In the genomic region with DNA sequence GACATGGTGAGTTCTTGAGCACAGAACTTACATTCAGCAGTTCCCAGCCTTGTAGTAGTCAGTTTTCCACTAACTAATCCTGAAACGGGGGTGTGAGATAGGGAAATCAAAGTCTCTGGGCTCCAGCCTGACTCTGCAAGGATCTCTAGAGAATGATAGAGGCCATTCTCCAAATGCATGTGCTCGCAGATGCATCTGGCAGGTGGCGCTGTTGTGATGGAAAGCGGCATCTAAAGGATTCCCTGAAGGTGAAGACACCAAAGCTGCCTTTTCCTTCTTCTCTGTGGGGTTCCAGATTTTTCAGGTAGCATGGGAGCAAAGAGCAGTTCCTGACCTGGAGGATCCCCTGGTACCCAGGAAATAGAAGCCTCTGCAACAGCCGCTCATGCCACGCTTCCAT, we compare ENCODE assay signal across 9 mouse cellular contexts. TPM values are rescaled to one million over a fixed set of nuclear protein-coding genes. Genes with fewer than 3 reads are reported as not detected.
A peak's percentile ranks its signal among the peaks of the same experiment; 100 is the strongest.
DNase-seq lines count a peak whose midpoint lies in the region; ATAC-seq and TF ChIP-seq lines count a peak whose summit lies in the region.
"Had no signal": no experiment of that assay in that cellular context is flagged by ENCODE, and none has a peak within 500 bp of the region (broad histone marks: within the 10 kb centered on the region; RNA-seq: fewer than 3 reads in every experiment).

No protein-coding gene starts in this region.

- no peaks in the 10 kb centered on the region for H3K9me3 ChIP-seq in liver, embryonic 11.5 days (ENCODE audit: control insufficient read depth, low read length)
- H3K9me3 ChIP-seq in forebrain, embryonic 15.5 days: no peaks in the 10 kb centered on the region
- H3K9me3 ChIP-seq in intestine, embryonic 16.5 days (ENCODE audit: control insufficient read depth, low read length): no peaks in the 10 kb centered on the region
- no peaks in the 10 kb centered on the region for H3K9me3 ChIP-seq in limb, embryonic 13.5 days
- H3K9me3 ChIP-seq in neural tube, embryonic 11.5 days (ENCODE audit: control insufficient read depth, low read length): no peaks in the 10 kb centered on the region
- H3K9me3 ChIP-seq: midbrain, embryonic 12.5 days had no signal

- H3K27me3 ChIP-seq in liver, adult 2 months (ENCODE audit: control insufficient read depth, insufficient read depth, low read length): no peaks in the 10 kb centered on the region
- H3K27me3 ChIP-seq in liver, embryonic 11.5 days (replicated peaks; ENCODE audit: control insufficient read depth, insufficient read depth, low read length): no peaks in the 10 kb centered on the region; the same call in 1 of the 2 replicates
- no peaks in the 10 kb centered on the region for H3K27me3 ChIP-seq in forebrain, embryonic 15.5 days
- H3K27me3 ChIP-seq in intestine, embryonic 16.5 days (replicated peaks; ENCODE audit: control insufficient read depth, insufficient read depth, low read length): no peaks in the 10 kb centered on the region
- peaks cover 5% of the 10 kb centered on the region; the same call in 1 of the 2 replicates for H3K27me3 ChIP-seq in limb, embryonic 13.5 days
- no peaks in the 10 kb centered on the region for H3K27me3 ChIP-seq in neural tube, embryonic 11.5 days (ENCODE audit: control insufficient read depth, insufficient read depth, low read length)

- H3K4me1 ChIP-seq in liver, adult 2 months (ENCODE audit: control insufficient read depth, insufficient read depth, low read length): peaks cover 1% of the 10 kb centered on the region; the same call in 1 of the 2 replicates
- no peaks in the 10 kb centered on the region for H3K4me1 ChIP-seq in liver, embryonic 11.5 days (replicated peaks; ENCODE audit: control insufficient read depth, insufficient read depth, low read length)
- H3K4me1 ChIP-seq in forebrain, embryonic 15.5 days: peaks cover 30% of the 10 kb centered on the region
- H3K4me1 ChIP-seq in intestine, embryonic 16.5 days (ENCODE audit: control insufficient read depth, insufficient read depth, low read length): peaks cover 9% of the 10 kb centered on the region
- no peaks in the 10 kb centered on the region; the same call in 1 of the 2 replicates for H3K4me1 ChIP-seq in limb, embryonic 13.5 days
- no peaks in the 10 kb centered on the region for H3K4me1 ChIP-seq in neural tube, embryonic 11.5 days (ENCODE audit: control insufficient read depth, insufficient read depth, low read length)

- 24% methylated on average over 6 of the region's 6 CpGs for WGBS in liver, adult 2 months
- WGBS in liver, embryonic 11.5 days: 18% methylated on average over 6 of the region's 6 CpGs
- 17% methylated on average over 6 of the region's 6 CpGs for WGBS in forebrain, embryonic 15.5 days
- 17% methylated on average over 6 of the region's 6 CpGs for whole genome bisulfite sequencing in intestine, embryonic 16.5 days
- WGBS in limb, embryonic 13.5 days: 19% methylated on average over 6 of the region's 6 CpGs
- 21% methylated on average over 6 of the region's 6 CpGs for WGBS in neural tube, embryonic 11.5 days

- peak; percentile 64; the same call in 1 of the 2 replicates for TF ChIP-seq CTCF in liver, adult 2 months (IDR thresholded peaks at IDR 0.05; ENCODE audit: low read depth, low read length)
- peak; percentile 78 for TF ChIP-seq CTCF in brain, embryonic 14.5 days (IDR thresholded peaks at IDR 0.05; ENCODE audit: borderline replicate concordance, extremely low read depth, insufficient read depth, insufficient read length)

- no peak overlapping the region for H3K27ac ChIP-seq in liver, adult 2 months (replicated peaks; ENCODE audit: insufficient read depth, low read depth, low read length)
- H3K27ac ChIP-seq in liver, embryonic 11.5 days (ENCODE audit: low read depth, low read length): no peak overlapping the region
- no peak overlapping the region for H3K27ac ChIP-seq in forebrain, embryonic 15.5 days (replicated peaks)
- H3K27ac ChIP-seq in intestine, embryonic 16.5 days (ENCODE audit: low read length): no peak overlapping the region
- H3K27ac ChIP-seq in limb, embryonic 13.5 days: no peak overlapping the region
- no peak overlapping the region for H3K27ac ChIP-seq in neural tube, embryonic 11.5 days (ENCODE audit: low read depth, low read length)
- H3K27ac ChIP-seq: midbrain, embryonic 12.5 days had no signal

- H3K36me3 ChIP-seq in liver, adult 2 months (ENCODE audit: control insufficient read depth, insufficient read depth, low read length): no peaks in the 10 kb centered on the region
- no peaks in the 10 kb centered on the region for H3K36me3 ChIP-seq in liver, embryonic 11.5 days (ENCODE audit: control insufficient read depth, insufficient read depth, low read length)
- H3K36me3 ChIP-seq in forebrain, embryonic 15.5 days: no peaks in the 10 kb centered on the region
- no peaks in the 10 kb centered on the region for H3K36me3 ChIP-seq in intestine, embryonic 16.5 days (ENCODE audit: control insufficient read depth, insufficient read depth, low read length)
- peaks cover 21% of the 10 kb centered on the region for H3K36me3 ChIP-seq in limb, embryonic 13.5 days
- no peaks in the 10 kb centered on the region for H3K36me3 ChIP-seq in neural tube, embryonic 11.5 days (ENCODE audit: control insufficient read depth, insufficient read depth, low read length)
- H3K36me3 ChIP-seq: midbrain, embryonic 12.5 days had no signal

- DNase-seq in liver, adult 2 months (ENCODE audit: extremely low read depth, low read depth, low spot score): peak; percentile 28
- no peak for DNase-seq in liver, embryonic 11.5 days (ENCODE audit: low spot score)
- DNase-seq in brain, embryonic 14.5 days (ENCODE audit: low read depth): peak; percentile 78
- peak; percentile 55 for DNase-seq in neural tube, embryonic 11.5 days (ENCODE audit: low spot score)
- peak; percentile 78 for DNase-seq in thymus, postnatal 4 days

- ATAC-seq in liver, embryonic 11.5 days (replicated peaks; ENCODE audit: low FRiP score): no peak
- ATAC-seq in forebrain, embryonic 15.5 days (replicated peaks): 0 out of 2 replicates have a peak, but pooled peaks have one; percentile 2
- peak; percentile 27; the same call in 1 of the 2 replicates for ATAC-seq in intestine, embryonic 16.5 days
- no peak for ATAC-seq in limb, embryonic 13.5 days (ENCODE audit: low FRiP score, low read depth)
- ATAC-seq in neural tube, embryonic 11.5 days (ENCODE audit: insufficient read depth, low FRiP score, low TSS enrichment): no peak

- H3K4me2 ChIP-seq in liver, embryonic 11.5 days: no peak overlapping the region
- H3K4me2 ChIP-seq in forebrain, embryonic 15.5 days (replicated peaks): no peak overlapping the region
- no peak overlapping the region for H3K4me2 ChIP-seq in intestine, embryonic 16.5 days (ENCODE audit: low read depth, low read length)
- H3K4me2 ChIP-seq in limb, embryonic 13.5 days (replicated peaks): no peak overlapping the region
- no peak overlapping the region for H3K4me2 ChIP-seq in neural tube, embryonic 11.5 days (ENCODE audit: low read depth)
- H3K4me2 ChIP-seq: midbrain, embryonic 12.5 days had no signal

- no peak overlapping the region for H3K9ac ChIP-seq in liver, adult 2 months (ENCODE audit: low read depth, low read length)
- no peak overlapping the region for H3K9ac ChIP-seq in liver, embryonic 11.5 days (ENCODE audit: low read depth, low read length)
- no peak overlapping the region for H3K9ac ChIP-seq in forebrain, embryonic 15.5 days (replicated peaks)
- H3K9ac ChIP-seq in intestine, embryonic 16.5 days (ENCODE audit: low read depth, low read length): no peak overlapping the region
- H3K9ac ChIP-seq in limb, embryonic 13.5 days: 0 out of 2 replicates have a peak overlapping the region, but pooled peaks have one; percentile 19
- H3K9ac ChIP-seq in neural tube, embryonic 11.5 days (ENCODE audit: low read length): no peak overlapping the region
- H3K9ac ChIP-seq: midbrain, embryonic 12.5 days had no signal

- H3K79me2 ChIP-seq in liver, adult 2 months (ENCODE audit: control insufficient read depth, insufficient read depth, low read length): no peaks in the 10 kb centered on the region

- TF ChIP-seq POLR2A in liver, adult 2 months (IDR thresholded peaks at IDR 0.05; ENCODE audit: extremely low read depth, insufficient read depth, low read length): no peak
- no peak for TF ChIP-seq POLR2A in brain, embryonic 14.5 days (IDR thresholded peaks at IDR 0.05; ENCODE audit: borderline replicate concordance, extremely low read depth, insufficient read depth, insufficient read length, poor library complexity, severe bottlenecking)

- H3K4me3 ChIP-seq in liver, adult 2 months (ENCODE audit: insufficient read depth, low read depth, low read length): no peak overlapping the region
- H3K4me3 ChIP-seq in liver, embryonic 11.5 days (ENCODE audit: low read depth, low read length): no peak overlapping the region
- H3K4me3 ChIP-seq in forebrain, embryonic 15.5 days: no peak overlapping the region
- H3K4me3 ChIP-seq in intestine, embryonic 16.5 days (ENCODE audit: low read length): no peak overlapping the region
- H3K4me3 ChIP-seq in limb, embryonic 13.5 days: no peak overlapping the region
- no peak overlapping the region for H3K4me3 ChIP-seq in neural tube, embryonic 11.5 days (ENCODE audit: low read depth, low read length)
- H3K4me3 ChIP-seq: midbrain, embryonic 12.5 days had no signal

RNA-seq across cellular contexts. Expression of gene Slc6a21, which starts 23.0 kb away (rescaled TPM):
- total RNA-seq in liver, adult 2 months (2014; rRNA removed): not detected in 2 replicates
- polyA plus RNA-seq in liver, adult 2 months (2012; rRNA removed): 0.12 and 0.18 TPM in 2 replicates
- polyA plus RNA-seq in liver, embryonic 11.5 days (2014; fragmentation: Nextera tagmentation; extraction: Ambion mirVana): not detected in 2 replicates
- polyA plus RNA-seq in brain, embryonic 14.5 days (2012; rRNA removed): 0.11 TPM in 1 of 2 replicates, not detected in the other
- not detected in 2 replicates for polyA plus RNA-seq in forebrain, embryonic 15.5 days (2015; fragmentation: Nextera tagmentation; extraction: Ambion mirVana)
- polyA plus RNA-seq in intestine, embryonic 16.5 days (2015; fragmentation: Nextera tagmentation; extraction: Ambion mirVana): not detected in 2 replicates
- polyA plus RNA-seq in limb, embryonic 13.5 days (2015; fragmentation: Nextera tagmentation; extraction: Ambion mirVana): not detected in 2 replicates
- polyA plus RNA-seq in neural tube, embryonic 11.5 days (2014; fragmentation: Nextera tagmentation; extraction: Ambion mirVana): not detected in 2 replicates
- polyA plus RNA-seq: midbrain, embryonic 12.5 days had no signal

RNA-seq across cellular contexts. Expression of gene Trpm4, which starts 33.3 kb away (rescaled TPM):
- total RNA-seq in liver, adult 2 months (2014; rRNA removed): 1.2 TPM in 2 replicates
- polyA plus RNA-seq in liver, adult 2 months (2012; rRNA removed): 1.2 and 1.5 TPM in 2 replicates
- polyA plus RNA-seq in liver, embryonic 11.5 days (2014; fragmentation: Nextera tagmentation; extraction: Ambion mirVana): 2.3 and 3.9 TPM in 2 replicates
- 19.0 and 20.3 TPM in 2 replicates for polyA plus RNA-seq in brain, embryonic 14.5 days (2012; rRNA removed)
- polyA plus RNA-seq in forebrain, embryonic 15.5 days (2015; fragmentation: Nextera tagmentation; extraction: Ambion mirVana): 9.3 and 11.0 TPM in 2 replicates
- 33.4 and 36.3 TPM in 2 replicates for polyA plus RNA-seq in intestine, embryonic 16.5 days (2015; fragmentation: Nextera tagmentation; extraction: Ambion mirVana)
- 15.8 and 19.6 TPM in 2 replicates for polyA plus RNA-seq in limb, embryonic 13.5 days (2015; fragmentation: Nextera tagmentation; extraction: Ambion mirVana)
- polyA plus RNA-seq in neural tube, embryonic 11.5 days (2014; fragmentation: Nextera tagmentation; extraction: Ambion mirVana): 6.5 and 8.6 TPM in 2 replicates

RNA-seq across cellular contexts. Expression of gene Hrc, which starts 34.8 kb away (rescaled TPM):
- total RNA-seq in liver, adult 2 months (2014; rRNA removed): 0.28 TPM in 1 of 2 replicates, not detected in the other
- polyA plus RNA-seq in liver, adult 2 months (2012; rRNA removed): not detected in 2 replicates
- 0.12 and 0.30 TPM in 2 replicates for polyA plus RNA-seq in liver, embryonic 11.5 days (2014; fragmentation: Nextera tagmentation; extraction: Ambion mirVana)
- 0.48 and 1.3 TPM in 2 replicates for polyA plus RNA-seq in brain, embryonic 14.5 days (2012; rRNA removed)
- 0.10 and 0.23 TPM in 2 replicates for polyA plus RNA-seq in forebrain, embryonic 15.5 days (2015; fragmentation: Nextera tagmentation; extraction: Ambion mirVana)
- polyA plus RNA-seq in intestine, embryonic 16.5 days (2015; fragmentation: Nextera tagmentation; extraction: Ambion mirVana): 0.86 and 1.4 TPM in 2 replicates
- 3.9 and 4.3 TPM in 2 replicates for polyA plus RNA-seq in limb, embryonic 13.5 days (2015; fragmentation: Nextera tagmentation; extraction: Ambion mirVana)
- polyA plus RNA-seq in neural tube, embryonic 11.5 days (2014; fragmentation: Nextera tagmentation; extraction: Ambion mirVana): 0.87 and 1.1 TPM in 2 replicates

RNA-seq across cellular contexts. Expression of gene Slc6a16, which starts 59.4 kb away (rescaled TPM):
- 0.20 and 0.37 TPM in 2 replicates for total RNA-seq in liver, adult 2 months (2014; rRNA removed)
- polyA plus RNA-seq in liver, adult 2 months (2012; rRNA removed): 0.86 and 1.9 TPM in 2 replicates
- 0.19 TPM in 1 of 2 replicates, not detected in the other for polyA plus RNA-seq in liver, embryonic 11.5 days (2014; fragmentation: Nextera tagmentation; extraction: Ambion mirVana)
- polyA plus RNA-seq in brain, embryonic 14.5 days (2012; rRNA removed): 0.70 and 0.86 TPM in 2 replicates
- polyA plus RNA-seq in forebrain, embryonic 15.5 days (2015; fragmentation: Nextera tagmentation; extraction: Ambion mirVana): 0.17 and 0.20 TPM in 2 replicates
- polyA plus RNA-seq in intestine, embryonic 16.5 days (2015; fragmentation: Nextera tagmentation; extraction: Ambion mirVana): not detected in 2 replicates
- polyA plus RNA-seq in limb, embryonic 13.5 days (2015; fragmentation: Nextera tagmentation; extraction: Ambion mirVana): 0.28 and 0.43 TPM in 2 replicates
- 0.11 TPM in 1 of 2 replicates, not detected in the other for polyA plus RNA-seq in neural tube, embryonic 11.5 days (2014; fragmentation: Nextera tagmentation; extraction: Ambion mirVana)

Comparison
In these comparisons a context has a peak if more than half of its experiments do, and no peak if none do; other contexts are left out.
1. ATAC-seq: peak in forebrain, embryonic 15.5 days (single experiment) and intestine, embryonic 16.5 days (single experiment); none in liver, embryonic 11.5 days (single experiment), limb, embryonic 13.5 days (single experiment) and neural tube, embryonic 11.5 days (single experiment).